Mouse (Mus musculus): Measurements from ENCODE around the gene Lrch1. TPM values are rescaled to one million over a fixed set of nuclear protein-coding genes. Genes with fewer than 3 reads are reported as not detected.

Lrch1 gene
- polyA plus RNA-seq, 1 experiment from 2014 or later = 16.6 TPM

Other genes with a start within 250 kb of the Lrch1 start
- gene Esd, start 215.6 kb downstream of the Lrch1 start, polyA plus RNA-seq (2016; fragmentation: Nextera tagmentation; extraction: Ambion mirVana) = 275 and 278 TPM in 2 replicates
- 1.5 TPM in 2 replicates for gene Rubcnl, start 68.2 kb upstream of the Lrch1 start, polyA plus RNA-seq (2016; fragmentation: Nextera tagmentation; extraction: Ambion mirVana)
- not detected in 2 replicates for gene Lrrc63, start 183.0 kb upstream of the Lrch1 start, polyA plus RNA-seq (2016; fragmentation: Nextera tagmentation; extraction: Ambion mirVana)
- gene Lcp1, start 183.2 kb upstream of the Lrch1 start, polyA plus RNA-seq (2016; fragmentation: Nextera tagmentation; extraction: Ambion mirVana) = 36.1 and 37.2 TPM in 2 replicates

All from heart, embryonic 12.5 days (tissue).